Mouse (Mus musculus): ENCODE data around the gene Cpm.
A peak's percentile ranks its signal among the peaks of the same experiment; 100 is the strongest.
"Not testable (repeated sequence)": the region's sequence is repeated elsewhere in the genome, so short reads cannot be mapped to it uniquely, and the experiment has no call there.

Cpm gene

DNA sequence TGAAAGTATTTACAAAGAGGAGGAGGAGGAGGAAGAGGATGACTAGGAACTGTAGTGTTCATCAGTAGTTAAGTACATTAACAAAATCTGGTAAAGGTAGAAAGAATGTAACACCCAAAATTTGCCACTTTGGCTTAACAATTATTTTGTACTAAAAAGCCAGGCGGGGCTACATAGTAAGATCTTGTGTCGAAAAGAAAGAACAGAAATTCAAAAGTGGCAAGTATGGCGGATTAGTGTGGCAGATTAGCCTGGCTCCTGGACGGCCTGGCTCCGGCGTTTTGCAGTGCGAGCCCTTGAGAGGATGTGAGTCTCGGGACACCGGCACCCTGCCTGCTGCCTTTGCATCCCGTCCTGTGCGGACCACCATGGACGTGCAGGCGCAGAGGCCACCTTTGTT lies 35.4 kb upstream of the Cpm start:
- DNase-seq (ENCODE audit: low spot score in 2 of 2), result no peak

DNA sequence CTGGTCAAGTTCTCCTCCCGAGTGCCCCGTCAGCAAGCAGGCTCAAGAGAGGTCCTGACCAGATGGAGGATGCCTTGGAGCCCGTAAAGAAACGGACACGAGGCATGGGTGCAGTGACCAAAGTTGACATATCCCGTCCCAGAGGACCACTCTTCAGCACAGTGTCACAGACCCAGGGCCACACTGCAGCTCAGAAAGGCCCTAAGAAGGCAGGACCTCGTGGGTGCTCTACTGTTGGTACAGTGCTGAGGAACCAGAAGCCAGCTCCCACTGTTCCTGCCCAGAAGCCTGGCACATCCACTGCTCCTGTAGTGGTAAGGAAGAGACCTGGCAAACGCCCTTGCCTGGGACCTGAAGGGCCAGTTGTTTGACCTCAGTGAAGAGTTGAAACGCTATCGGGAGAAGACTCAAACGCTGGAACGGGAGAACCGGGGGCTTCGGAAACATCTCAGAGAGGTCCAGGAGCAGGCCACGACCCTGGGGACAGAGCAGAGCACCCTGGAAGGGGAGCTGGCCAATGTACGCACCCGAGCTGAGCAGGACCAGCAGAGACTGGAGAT lies 34.9 kb upstream of the Cpm start:
- no peak for DNase-seq (ENCODE audit: low spot score in 2 of 2)

DNA sequence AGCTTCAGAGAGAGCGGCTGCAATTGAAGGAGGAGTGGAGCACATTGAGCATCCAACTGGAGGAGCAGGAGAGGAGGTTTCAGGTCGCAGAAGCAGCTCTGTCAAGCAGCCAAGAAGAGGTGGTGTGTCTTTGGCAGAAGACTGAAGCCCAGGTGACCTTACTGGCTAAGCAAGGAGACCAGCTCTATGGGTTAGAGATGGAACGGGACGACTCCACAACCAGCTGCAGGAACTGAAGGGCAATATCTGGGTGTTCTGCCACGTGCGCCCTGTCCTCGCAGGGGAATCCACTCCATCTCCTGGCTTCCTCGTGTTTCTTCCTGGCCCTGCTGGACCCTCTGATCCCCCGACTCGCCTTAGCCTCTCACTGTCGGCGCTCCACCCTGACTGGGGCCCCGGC lies 34.4 kb upstream of the Cpm start:
- DNase-seq (ENCODE audit: low spot score in 2 of 2), result no peak

DNA sequence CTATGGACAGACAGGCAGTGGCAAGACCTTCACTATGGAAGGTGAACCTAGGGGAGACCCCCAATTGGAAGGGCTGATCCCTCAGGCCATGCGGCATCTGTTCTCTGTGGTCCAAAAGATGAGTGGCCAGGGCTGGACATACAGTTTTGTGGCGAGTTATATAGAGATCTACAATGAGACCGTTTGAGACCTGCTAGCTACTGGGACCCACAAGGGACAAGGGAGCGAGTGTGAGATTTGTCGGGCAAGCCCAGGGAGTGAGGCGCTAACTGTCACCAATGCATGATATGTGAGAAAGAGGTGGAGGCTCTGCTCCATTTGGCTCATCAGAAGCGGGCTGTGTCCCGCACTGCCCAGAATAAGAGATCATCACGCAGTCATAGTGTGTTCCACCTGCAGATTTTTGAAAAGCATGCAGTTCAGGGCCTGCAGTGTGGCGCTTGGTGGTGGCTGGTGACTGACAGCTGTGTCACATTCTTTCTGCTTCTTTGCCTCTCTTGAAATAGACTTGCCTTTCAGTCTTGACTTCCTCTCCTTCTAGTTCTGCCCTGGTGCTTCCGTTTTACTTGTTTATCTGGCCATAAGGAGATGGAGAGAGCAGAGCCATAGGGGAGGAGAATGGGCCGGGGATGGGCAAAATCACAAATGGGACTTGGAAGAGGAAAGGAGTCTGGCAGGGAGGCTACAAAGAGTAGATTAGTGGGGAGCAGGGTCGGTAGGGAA lies 33.7 kb upstream of the Cpm start:
- no peak for DNase-seq (ENCODE audit: low spot score in 2 of 2)

DNA sequence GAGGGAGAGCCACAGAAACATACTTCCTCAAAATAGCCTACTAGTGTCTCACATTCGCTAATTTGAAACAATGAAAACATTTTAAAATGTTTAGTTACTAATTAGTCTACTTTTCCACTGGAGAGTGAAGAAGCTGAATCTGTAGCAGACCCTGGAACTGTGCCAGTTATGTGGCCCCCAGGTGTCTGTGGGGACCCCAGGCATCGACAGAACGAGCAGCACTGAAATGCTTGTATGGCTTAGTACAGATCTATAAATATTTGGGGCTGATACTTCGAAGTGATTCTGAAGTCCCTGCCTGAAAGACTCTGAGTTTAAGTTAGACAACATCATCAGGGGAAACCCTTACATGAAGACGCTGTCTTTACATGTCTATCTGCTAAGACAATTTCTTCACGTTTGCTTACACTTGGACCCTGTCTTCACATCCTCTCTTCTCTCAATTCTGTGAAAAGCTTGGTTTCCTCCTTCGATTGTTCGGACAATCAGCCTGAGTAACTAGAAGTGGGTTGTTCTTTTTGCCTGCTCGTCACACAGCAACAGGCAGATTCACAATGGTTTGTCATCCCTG lies 33.0 kb upstream of the Cpm start:
- DNase-seq (ENCODE audit: low spot score in 2 of 2), result no peak

DNA sequence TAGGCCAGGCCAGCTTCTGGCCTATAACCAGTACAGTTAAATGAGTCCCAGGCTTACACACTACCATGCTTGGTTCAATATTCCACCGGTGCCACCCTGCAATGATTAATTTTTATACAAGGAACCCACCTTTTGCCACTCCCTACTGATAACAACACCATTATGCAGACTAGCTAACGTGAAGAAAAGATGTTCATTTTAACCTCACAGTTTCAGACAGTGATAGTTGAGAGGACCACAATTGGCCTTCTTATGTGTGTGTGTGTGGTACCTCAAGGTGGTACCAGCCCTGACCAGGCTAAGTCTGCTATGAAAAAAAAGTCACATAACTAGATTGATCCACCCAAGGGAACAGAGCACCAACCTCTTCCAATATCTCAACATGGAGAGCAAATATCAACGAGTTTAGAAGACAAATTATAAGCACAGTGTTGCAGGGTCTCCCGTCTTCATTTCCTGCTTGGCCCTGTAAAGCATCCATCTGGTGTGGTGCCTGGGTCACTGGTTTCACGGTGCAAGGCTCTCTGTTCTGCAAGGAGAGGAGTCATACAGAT lies 32.5 kb upstream of the Cpm start:
- no peak for DNase-seq (ENCODE audit: low spot score in 2 of 2)

DNA sequence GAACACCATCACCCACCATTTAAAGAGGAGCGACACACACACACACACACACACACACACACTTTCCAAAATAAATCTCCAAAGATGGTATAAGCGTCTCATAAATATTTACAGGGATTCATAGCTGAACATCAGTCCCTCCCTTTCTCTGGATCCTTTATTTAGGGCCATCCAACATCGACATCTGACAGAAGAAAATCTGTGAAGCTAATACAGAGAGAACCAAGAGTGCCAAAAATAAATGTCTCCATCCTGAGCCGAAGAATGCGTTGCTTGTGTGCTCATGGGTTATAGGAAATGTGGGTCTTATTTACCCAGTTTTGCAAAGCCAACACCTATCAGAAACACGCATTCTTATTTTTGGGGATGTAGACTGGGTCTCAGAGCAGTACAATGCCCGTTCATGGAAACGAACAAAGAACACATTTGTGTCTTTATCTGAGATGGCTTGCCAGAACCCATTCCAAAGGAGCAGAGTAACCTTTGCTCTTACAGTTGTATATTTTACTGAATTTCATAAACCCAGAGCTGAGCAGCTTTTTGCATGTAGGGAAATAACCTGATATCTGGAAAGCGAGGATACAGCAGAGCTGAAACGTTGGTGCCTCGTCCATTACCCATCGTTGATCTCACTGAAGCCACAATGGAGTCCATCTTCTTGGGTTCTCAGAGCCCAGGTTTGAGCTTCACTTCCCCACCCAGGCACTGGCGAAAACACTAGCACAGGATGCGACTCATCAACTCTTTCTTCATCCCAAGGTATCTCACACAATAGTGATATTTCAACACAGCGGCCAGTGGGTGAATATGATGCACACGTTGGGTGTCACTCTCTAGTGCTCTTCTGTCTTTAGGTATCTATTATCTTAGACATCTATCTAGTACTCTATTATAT lies 31.7 kb upstream of the Cpm start:
- DNase-seq (ENCODE audit: low spot score in 2 of 2), result not testable (repeated sequence)

DNA sequence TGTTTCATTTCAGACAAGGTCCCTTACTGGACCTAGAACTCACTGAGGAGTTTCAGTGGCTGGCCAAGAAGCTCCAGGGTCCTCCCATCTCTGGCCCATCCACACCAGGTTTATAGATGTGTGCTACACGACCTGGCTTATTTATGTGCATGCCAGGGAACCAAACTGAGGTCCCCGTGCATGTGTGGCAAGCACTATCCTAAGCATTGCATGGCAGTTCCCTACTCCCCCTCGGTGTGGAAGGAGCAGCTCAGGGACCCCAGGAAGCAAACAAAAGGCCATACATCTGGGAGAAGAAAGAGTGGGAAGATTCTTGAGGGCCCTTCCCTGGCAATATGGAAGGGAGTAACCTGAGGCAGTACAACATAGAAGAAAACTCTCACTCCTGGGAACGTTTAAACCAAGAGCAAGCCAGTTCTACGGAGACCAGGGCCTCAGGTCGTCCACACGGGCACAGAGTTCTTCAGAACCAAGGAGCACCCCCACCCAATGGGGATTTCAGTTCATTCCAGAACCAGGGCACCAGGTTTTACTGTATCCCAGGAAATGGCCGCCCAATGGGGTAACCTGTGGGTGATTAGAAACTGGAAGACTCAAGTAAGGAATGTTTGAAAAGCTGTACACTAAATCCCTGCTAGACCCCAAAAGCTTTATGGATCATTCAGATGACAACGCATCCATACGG lies 30.9 kb upstream of the Cpm start:
- no peak for DNase-seq (ENCODE audit: low spot score in 2 of 2)

DNA sequence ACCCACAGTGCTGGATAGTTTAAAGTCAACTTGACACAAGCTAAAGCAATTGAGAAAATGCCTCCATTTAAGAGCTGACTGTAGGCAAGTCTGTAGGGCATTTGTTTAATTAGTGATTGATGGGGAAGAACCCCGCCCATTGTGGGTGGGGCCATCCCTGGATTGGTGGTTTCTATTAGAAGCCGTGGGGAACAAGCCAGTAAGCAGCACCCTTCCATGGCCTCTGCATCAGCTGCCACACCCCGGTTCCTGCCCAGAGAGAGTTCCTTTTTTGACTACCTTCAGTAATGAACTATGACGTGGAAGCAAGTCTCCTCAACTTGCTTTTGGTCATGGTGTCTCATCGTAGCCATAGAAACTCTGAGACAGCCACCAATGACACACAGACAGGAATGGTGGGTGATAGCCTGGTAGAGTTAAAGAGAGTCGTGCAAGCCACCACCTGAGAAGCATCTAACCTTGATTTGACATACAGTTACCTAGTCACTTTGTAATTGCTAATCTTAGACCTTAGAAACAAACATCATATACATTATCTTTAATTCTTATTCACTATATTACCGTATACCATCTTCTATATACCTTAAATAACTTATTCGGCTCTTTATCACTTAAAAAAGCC lies 30.2 kb upstream of the Cpm start:
- not testable (repeated sequence) for DNase-seq (ENCODE audit: low spot score in 2 of 2)

DNA sequence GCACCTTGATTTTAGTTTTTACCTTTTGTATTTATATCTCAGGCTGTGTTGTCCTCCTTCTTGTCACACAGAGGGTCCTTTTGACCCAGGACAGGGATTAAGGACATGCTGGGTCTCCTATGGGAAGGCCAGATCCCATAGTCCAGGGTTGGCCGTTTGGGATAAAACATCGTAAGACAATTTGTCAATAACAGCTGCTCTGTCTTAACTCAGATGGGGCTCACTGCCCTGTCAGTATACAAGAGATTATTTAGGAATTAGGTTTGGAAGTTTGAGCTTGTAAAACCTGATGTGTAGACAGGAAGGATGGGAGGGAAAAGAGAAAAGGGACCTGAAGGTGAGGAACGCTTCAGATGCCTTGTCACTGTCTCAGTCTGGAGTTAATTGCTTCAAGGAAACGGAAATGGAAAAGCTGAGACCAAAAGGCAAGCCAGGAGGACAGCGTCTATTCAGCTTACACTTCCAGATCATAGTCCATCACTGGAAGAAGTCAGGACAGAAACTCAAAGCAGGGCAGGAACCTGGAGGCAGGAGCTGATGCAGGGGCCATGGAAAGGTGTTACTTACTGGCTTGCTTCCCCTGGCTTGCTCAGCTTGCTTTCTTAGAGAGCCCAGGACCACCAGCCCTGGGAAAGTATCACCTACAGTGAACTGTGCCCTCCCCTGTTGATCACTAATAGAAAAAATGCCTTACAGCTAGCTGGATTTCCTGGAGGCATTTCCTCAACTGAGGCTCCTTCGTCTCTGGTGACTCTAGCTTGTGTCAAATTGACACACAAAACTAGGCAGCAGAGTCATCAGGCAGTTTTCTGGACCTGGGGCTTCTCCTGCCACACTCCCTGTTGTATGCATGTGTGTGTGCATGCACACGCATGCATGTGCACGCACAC lies 27.9 kb upstream of the Cpm start:
- no peak for DNase-seq (ENCODE audit: low spot score in 2 of 2)

DNA sequence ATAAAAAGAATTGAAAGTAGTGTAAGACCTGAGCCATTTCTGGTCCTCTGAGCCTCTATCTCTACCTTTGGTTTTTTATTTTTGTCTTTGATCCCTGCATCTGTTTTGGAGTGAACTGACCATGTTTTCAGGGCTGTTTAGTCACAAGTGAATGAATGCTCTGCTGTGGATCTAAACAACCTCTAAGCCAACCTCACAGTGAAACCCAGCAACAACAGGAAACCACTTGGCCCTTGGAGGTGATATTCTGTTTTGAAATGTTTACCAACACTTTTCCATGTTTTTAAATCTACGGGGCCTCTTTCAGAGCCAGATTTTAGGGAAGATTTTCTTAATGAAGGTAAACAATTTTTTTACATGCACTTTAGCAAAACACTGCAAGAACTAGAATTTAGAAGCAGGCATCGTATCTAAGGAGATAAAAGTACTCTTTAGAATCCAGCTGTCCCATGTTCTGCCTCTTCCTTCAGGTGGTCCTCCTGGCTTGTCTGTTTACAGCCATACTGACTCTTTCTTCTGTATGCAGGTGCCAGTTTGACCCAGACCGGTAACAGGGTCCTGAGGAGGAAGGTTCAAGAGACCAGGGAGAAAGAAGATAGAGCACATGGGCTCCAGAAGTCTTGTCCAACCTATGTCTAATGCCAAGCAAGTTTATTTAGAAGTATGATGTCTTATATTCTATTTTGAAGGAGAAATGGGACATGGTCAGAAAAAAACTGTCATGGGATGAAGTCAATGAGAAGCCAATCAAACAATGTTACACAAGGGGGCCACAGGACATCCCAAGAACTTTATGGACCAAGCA lies 26.8 kb upstream of the Cpm start:
- DNase-seq (ENCODE audit: low spot score in 2 of 2), result no peak

DNA sequence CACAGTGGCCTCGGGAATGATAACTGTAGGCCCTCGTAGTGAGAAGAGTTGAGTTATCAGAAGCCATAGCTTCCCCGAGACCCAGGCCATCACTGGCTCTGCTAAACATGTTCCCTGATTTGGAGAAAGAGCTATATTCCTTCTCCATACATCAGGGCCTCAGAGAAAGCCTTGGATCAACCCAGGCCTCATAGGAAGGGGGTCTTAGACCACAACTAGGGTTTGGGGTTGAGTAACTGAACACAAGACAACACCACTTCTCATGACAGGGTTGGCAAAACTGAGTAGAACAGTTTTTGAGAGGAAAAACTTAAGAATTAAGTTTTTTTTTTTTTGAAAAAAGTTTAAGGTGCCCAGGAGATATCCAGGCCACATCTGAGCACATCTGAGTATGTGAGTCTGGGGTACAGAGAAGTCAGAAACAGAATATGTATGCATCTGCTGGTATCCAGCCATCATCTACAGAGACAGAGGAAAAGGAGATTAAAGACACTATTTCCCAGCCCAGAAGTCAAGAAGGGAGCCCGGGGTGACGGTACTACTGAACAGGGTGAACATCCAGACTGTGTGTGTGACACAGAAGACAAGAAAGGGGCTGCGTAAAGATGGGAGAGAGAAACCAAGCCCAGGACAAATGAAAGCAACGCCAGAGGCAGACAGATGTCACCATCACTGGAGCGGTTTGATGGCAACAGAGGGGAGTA lies 26.0 kb upstream of the Cpm start:
- DNase-seq (ENCODE audit: low spot score in 2 of 2), result no peak

DNA sequence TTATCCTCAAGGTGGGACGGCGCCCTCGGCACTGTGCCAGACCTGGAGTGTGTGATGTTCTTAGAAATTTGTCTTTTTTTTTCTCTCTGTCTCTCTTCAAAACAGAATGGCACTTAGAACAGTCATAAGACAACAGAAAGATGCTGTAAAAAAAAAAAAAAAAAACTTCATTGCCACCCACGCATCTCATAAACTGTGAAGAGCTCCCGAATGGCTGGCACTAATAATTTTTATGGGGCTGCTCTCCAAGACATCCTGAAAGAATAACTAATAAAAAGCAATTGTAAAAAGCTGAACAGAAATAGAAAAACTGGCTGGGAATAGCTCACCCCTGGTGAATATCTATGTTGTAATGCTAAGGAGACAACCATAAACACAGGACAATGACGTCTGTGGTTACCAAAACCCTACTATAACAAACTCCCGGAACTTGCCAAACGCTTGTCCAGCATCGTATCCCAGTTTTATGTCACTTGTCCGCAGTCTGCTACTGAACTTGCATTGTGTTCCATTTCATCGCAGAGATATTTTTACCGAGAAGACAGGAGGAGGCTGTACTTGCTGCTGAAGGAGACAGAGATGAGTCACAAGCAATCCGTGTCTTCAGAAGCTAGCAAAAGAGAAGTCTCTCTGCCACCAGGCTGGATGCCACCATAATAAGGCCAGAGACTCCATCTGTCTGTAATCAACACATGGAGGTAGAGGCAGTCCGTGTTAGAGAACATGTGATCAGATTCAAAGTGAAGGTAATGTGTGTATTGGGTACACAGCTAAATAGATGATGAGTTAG lies 25.3 kb upstream of the Cpm start:
- peak; percentile 43 to 69 for DNase-seq (ENCODE audit: low spot score in 2 of 2)

DNA sequence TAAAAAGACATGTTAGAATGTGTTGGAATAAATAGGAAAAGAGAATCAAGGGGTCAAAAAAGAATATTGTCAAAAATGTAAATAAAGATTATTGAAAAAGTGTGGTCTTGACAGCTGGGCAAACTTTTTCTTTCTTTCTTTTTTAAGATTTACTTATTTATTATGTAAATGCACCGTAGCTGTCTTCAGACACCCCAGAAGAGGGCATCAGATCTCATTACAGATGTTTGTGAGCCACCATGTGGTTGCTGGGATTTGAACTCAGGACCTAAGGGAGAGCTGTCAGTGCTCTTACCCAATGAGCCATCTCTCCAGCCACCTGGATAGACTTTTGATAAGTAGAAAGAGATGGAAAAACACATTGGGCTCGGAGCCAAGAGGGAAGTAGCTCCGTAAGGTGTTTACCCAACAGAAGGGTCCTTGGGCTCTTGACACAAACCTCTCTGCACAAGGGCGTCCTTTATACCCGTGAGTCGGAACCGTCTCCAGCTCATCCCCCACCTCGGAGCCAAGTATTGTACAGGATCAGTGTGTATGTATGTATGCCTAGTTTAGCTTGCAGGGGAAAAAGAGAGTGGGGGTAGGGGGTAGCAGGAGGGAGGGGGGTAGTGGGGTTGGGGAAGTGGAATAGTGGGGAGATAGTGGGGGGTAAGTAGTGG lies 24.5 kb upstream of the Cpm start:
- DNase-seq (ENCODE audit: low spot score in 2 of 2), result no peak

DNA sequence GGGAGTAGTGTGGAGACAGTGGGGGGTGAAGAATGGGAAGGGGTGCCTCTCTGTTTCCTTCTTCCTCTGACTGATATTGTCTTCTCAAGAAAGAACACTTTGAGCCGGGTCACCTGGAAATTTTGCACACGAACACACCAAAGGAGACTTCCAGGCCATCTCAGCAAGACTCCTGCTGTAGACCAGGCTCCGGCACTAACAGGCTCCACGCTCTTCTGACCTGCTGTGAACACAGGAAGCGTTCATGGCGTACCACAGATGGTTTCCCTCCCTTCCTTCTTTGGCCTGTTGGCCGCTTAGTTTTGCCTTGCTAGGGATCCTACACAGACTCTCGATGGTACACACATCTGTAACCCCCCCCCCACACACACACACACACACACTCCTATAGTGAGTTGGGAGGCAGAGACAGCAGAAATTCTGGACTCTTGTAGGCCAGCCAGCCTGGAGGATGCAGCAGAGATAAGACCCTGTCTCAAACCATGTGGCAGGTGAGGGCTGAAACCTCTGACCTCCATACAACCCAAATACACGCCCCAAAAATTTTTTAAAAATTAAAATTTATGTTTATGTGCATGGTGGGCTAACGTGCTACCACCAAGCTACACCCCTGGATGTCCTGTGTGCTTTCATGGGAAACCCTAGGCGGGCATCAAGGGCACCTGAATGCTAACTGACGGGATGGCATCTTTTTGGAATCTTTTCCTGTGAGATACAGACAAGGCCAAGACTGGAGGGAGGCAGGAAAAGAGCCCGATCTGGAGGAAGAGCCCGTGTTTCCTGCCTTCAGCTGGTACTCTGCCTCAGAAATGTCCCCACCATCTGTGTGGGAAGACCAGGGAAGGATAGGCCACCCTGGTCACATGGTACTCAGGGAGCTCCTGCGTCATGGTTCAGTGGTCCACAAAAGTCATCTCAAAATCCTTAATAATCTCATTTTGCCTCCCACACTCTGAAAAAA lies 23.7 kb upstream of the Cpm start:
- no peak for DNase-seq (ENCODE audit: low spot score in 2 of 2)

DNA sequence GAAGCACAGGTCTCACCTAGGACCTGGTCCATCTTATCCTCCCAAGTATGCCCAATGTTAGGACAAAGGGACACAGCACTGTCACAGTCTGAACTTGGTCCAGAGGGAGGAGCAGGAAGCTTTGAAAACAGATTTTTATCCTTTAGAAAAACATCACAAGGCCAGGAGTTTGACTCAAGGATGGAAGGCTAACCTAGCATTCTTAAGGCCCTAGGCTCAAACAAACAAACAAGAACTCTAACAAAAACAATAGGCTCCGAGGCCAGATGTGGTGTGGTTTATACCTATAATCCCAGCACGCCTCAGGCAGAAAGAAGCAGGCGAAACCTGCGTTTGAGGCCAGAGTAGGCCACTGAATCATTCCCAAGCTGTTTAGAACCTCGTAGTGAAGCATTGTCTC lies 22.9 kb upstream of the Cpm start:
- no peak for DNase-seq (ENCODE audit: low spot score in 2 of 2)

All from left cerebral cortex, adult 9 months (tissue).